Mouse (Mus musculus) brain, embryonic 18.5 days (tissue): ENCODE results near the gene Vcl.

Experiments used
- DNase-seq: peaks from one replicate; pipeline ENCODE4 v3.0.0-alpha.2; 2012; ENCODE audit warnings: low read depth, low spot score

Vcl gene

GRCm38 (mm10) chr14:21064321-21064720 lies 135.1 kb downstream of the Vcl start:
- DNase-seq, result no peak

- no peak for DNase-seq
Measured at GRCm38 (mm10) chr14:21065490-21066162, 136.4 kb downstream of the Vcl start.

GRCm38 (mm10) chr14:21069594-21069993 lies 140.4 kb downstream of the Vcl start:
- no peak for DNase-seq

GRCm38 (mm10) chr14:21073981-21074380 lies 144.8 kb downstream of the Vcl start:
- no peak for DNase-seq

- DNase-seq, result no peak
Measured at GRCm38 (mm10) chr14:21074398-21075320, 145.5 kb downstream of the Vcl start.

- peak; percentile 54 for DNase-seq
Measured at GRCm38 (mm10) chr14:21075751-21076500, 146.7 kb downstream of the Vcl start.

GRCm38 (mm10) chr14:21076501-21077194 lies 147.4 kb downstream of the Vcl start:
- DNase-seq, result no peak

GRCm38 (mm10) chr14:21077939-21078338 lies 148.7 kb downstream of the Vcl start:
- no peak for DNase-seq

- DNase-seq, result no peak
Measured at GRCm38 (mm10) chr14:21078511-21078910, 149.3 kb downstream of the Vcl start.

GRCm38 (mm10) chr14:21082823-21083222 lies 153.6 kb downstream of the Vcl start:
- DNase-seq, result no peak
